Mouse (Mus musculus) brain, adult 2 months (tissue): ENCODE measurements at regions not wholly inside any gene's neighbourhood (a gene's known extent, or its start where the extent isn't known, plus 50 kb on each side); places are given as distances from the start of the nearest gene placed in this dataset.
A peak's percentile ranks its signal among the peaks of the same experiment; 100 is the strongest.

Experiments used
- DNase-seq: peaks from one replicate; pipeline ENCODE4 v3.0.0; 2011; ENCODE audit warnings: low read depth, low spot score

GRCm38 (mm10) chr7:93795210-93795609 lies 715.5 kb downstream of the Fam181b start:
- DNase-seq = peak; percentile 6

- peak; percentile 1 for DNase-seq
These were observed 756.0 kb downstream of the Fam181b start for GRCm38 (mm10) chr7:93835697-93836096.

- DNase-seq = no peak
These were observed 756.5 kb downstream of the Fam181b start for GRCm38 (mm10) chr7:93836169-93836568.

- DNase-seq = no peak
These were observed 775.4 kb downstream of the Fam181b start for GRCm38 (mm10) chr7:93855025-93855424.

- no peak for DNase-seq
These were observed 814.0 kb downstream of the Fam181b start for GRCm38 (mm10) chr7:93893701-93894100.

- no peak for DNase-seq
These were observed 817.3 kb downstream of the Fam181b start for GRCm38 (mm10) chr7:93896921-93897320.

GRCm38 (mm10) chr7:93902770-93903169 lies 823.1 kb downstream of the Fam181b start:
- no peak for DNase-seq

GRCm38 (mm10) chr7:93936925-93937324 lies 857.3 kb downstream of the Fam181b start:
- peak; percentile 2 for DNase-seq

- DNase-seq = peak; percentile 70
These were observed 902.4 kb downstream of the Fam181b start for GRCm38 (mm10) chr7:93982103-93982502.

- DNase-seq = no peak
These were observed 923.1 kb downstream of the Fam181b start for GRCm38 (mm10) chr7:94002780-94003179.

GRCm38 (mm10) chr7:94042466-94043030 lies 962.9 kb downstream of the Fam181b start:
- DNase-seq = peak; percentile 64

GRCm38 (mm10) chr7:94045428-94045827 lies 965.8 kb downstream of the Fam181b start:
- DNase-seq = peak; percentile 34

GRCm38 (mm10) chr7:94046029-94046428 lies 966.4 kb downstream of the Fam181b start:
- peak; percentile 26 for DNase-seq

GRCm38 (mm10) chr7:94061814-94062545 lies 982.3 kb downstream of the Fam181b start:
- DNase-seq = no peak
